Mouse (Mus musculus): Measurements from ENCODE around the gene Rsc1a1.

GRCm38 (mm10) chr4:141735206-141735560 lies 49.8 kb upstream of the Rsc1a1 start:
- TF ChIP-seq POLR2A (IDR thresholded peaks at IDR 0.05; ENCODE audit: borderline replicate concordance, extremely low read depth, low read depth, low read length) (no peak), CTCF (IDR thresholded peaks at IDR 0.05; ENCODE audit: insufficient read depth, low read length) (no peak)
